Mouse (Mus musculus) spleen, adult 18-20 months (tissue): ENCODE results near the gene Washc3.

Experiments used
- DNase-seq, 2 experiments: peaks; one replicate each; pipeline ENCODE4 v3.0.0; 2022; ENCODE audit warnings: mixed read lengths in 2 of 2

Gene Washc3

DNA sequence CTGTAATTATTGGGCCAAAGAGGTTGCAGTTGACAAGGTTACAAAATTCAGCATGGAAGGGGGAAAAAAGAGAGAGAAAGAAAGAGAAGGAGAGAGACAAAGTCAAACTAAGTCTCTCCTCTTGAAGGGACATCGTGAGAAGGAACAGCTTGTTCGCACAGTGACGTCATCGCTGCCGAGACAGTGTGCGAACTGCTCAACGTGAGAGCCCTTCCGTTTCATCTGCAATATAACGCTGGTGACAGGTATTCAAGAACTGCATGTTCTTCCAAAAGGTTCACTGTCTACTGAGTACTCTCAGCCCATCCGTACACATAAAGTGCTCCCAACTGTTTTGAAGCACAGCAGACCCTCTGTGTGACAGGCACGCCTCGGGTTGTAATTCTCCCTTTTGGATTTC is 59.4 kb downstream of the Washc3 start:
- DNase-seq, result no peak

- DNase-seq, result no peak
These were observed 60.3 kb downstream of the Washc3 start for GRCm38 (mm10) chr10:88261186-88261585.

DNA sequence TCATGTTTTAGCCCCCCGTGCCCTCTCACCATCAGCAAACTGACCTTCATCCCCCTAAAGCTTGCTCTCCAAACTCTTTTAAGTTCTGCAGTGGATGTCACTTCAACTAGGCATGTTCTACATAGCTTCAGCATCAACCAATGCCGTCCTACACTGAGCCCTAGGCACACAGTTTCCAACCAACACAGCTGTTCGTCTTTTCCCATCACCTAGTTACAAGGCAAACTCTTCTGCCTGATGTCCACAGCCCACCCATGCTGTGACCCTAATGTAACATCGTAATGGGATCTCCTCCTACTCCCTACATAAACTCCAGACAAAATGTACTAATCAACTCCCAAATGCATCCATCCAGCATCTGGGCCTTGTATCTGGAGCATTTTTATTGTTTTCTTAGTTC is 62.5 kb downstream of the Washc3 start:
- no peak for DNase-seq

- DNase-seq, result no peak
These were observed 73.2 kb downstream of the Washc3 start for GRCm38 (mm10) chr10:88274045-88274444.

DNA sequence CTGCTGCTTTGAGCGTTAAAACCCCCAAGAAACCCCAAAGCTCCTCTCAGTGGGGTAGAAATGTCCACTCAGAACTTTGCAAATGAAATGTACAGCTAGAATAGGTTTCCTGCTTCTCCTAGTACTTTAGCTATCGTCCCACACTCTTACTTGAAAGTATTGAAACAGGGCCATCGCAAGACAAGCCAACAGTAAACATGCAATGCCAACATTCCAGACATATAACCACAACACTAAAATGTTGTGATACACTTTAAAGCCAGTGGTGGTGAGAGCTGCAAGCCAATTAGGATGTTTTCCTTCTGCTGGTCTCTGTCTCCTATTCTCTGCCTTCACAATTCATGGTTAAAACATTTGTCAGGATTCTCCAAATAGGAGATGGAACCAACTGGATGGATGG is 80.8 kb downstream of the Washc3 start:
- DNase-seq, result no peak

DNA sequence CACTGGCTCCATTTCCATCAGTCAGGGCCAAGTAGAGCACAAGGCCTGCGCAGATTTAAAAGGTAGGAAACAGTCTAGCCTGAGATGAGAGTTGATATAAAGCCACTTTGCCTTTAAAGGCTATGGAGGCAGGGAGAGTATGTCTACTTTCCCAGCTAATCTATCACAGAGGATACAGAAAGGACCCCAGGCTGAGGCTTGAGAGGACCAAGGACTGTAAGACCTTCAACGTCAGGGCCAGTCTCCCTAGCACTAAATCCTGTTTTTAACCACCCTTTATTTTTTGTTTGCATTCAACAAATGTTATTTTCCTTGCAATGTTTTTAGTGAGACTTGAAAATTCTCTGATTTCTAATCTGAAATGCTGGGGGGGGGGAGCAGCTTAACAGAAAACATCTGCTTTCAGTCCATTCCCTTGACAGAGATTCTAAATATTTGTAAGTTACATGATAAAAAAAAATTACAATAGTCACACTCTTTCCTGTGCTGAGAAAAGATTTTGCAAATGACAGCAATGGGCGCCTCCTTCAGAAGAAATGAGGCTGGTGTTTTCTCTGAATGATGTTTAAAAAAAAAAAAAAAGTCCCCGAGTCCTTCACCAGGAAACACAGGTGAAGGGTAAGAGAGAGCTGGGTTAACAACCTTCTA is 83.6 kb downstream of the Washc3 start:
- no peak for DNase-seq

DNA sequence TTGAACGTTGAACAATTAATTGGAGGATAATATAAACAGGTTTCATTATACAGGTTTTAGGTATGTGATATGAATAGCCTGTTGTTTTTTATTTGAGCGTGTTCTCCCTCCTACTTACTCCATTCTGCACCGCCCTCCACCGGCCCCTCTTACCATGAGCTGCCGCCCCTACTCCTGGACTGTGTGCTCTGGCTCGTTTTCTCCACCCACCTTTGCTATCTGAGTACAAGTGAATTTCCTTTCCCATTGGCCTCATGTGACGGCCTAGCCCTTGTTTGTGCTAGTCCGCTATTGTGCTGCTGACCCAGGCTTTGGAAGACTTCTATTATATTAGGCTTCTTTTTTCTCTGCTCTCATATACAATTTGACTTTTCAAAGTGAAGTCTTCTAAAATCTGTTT is 86.4 kb downstream of the Washc3 start:
- DNase-seq, result no peak

DNA sequence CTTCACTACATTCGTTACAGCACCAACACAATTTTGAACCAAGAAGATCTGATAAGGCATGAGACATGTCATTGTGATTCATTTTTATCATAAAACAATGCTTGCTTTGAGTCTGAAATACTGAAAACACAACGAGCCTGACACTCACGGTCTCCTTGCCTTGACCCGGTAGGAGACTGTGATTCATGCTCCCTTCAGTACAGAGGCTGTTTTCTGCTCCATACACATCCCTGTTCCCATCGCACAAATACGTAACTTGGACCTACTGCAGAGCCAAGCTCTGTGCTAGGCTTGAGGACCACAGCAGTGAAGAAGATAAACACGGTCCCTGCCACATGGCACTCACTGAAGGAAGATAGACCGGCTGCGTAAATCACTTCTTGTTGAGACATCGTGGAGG is 87.2 kb downstream of the Washc3 start:
- no peak for DNase-seq

DNA sequence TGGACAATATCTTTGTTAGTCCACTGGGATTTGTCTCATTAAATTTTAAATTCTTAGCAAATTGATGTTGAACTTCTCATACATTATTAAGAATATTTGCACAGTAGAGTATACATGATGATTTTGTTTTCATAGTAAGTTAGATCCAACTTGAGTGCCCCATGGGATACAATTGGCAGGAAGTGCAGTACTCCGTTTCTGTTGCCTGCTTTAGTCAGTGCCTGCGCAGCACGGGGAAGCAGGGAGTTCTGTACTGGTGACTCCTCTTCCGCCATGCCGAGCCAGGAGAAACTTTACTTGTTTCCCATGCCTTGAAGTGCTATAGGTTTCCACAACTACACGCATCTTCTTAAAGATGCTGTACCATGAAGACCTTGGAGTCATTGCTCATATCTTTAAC is 94.2 kb downstream of the Washc3 start:
- DNase-seq, result no peak
